Mouse (Mus musculus) layer of hippocampus, adult 9-11 months (tissue): Measurements from ENCODE around the gene Snap25.
A peak's percentile ranks its signal among the peaks of the same experiment; 100 is the strongest.

Experiments
- DNase-seq: peaks from one replicate; pipeline ENCODE4 v3.0.0; 2022

The Snap25 gene

GRCm38 (mm10) chr2:136714008-136714411 is 757 bp downstream of the Snap25 start:
- peak; percentile 41 for DNase-seq

DNA sequence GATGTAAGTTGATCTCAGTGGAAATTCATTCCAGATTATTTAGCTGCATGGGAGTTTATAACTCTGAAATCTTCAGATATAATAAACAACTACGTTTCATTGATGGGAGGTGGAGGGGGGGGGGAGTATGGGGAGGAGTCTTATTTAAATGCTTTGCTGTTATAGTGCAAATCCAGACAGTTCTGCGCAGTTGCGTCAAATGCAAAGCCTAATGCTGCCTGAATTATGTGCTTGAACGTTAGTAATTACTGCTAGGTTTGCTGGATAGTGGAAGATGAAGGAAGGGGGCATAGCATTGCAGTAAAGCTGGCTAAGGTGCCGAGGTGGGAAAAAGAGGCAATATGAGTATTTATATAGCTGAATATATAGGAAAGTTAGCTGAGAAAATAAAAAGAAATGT is 2.3 kb downstream of the Snap25 start:
- no peak for DNase-seq

GRCm38 (mm10) chr2:136716400-136716799 is 3.1 kb downstream of the Snap25 start:
- DNase-seq = no peak

- no peak for DNase-seq
Measured at GRCm38 (mm10) chr2:136720235-136720634, 7.0 kb downstream of the Snap25 start.

DNA sequence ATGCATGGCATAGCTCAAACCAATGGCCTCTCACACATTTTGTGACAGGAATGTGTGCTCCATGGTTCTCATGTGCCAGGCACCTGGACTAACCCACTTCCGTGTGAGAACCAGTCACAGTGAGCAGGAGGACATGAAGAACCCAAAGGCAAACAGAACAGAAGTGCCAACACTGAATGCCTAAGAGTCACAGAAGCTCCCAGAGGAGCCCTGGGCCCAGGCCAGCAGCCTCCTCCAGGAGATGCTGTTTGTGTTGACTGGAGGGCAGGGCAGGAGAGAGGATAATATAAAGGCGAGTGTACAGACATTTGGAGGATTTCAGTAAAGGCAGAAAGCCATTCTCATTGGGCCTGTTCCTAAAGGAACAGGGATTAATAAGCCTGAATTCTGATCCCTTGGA is 25.0 kb downstream of the Snap25 start:
- DNase-seq = no peak

- DNase-seq = peak; percentile 23
Measured at GRCm38 (mm10) chr2:136742230-136742629, 29.0 kb downstream of the Snap25 start.

DNA sequence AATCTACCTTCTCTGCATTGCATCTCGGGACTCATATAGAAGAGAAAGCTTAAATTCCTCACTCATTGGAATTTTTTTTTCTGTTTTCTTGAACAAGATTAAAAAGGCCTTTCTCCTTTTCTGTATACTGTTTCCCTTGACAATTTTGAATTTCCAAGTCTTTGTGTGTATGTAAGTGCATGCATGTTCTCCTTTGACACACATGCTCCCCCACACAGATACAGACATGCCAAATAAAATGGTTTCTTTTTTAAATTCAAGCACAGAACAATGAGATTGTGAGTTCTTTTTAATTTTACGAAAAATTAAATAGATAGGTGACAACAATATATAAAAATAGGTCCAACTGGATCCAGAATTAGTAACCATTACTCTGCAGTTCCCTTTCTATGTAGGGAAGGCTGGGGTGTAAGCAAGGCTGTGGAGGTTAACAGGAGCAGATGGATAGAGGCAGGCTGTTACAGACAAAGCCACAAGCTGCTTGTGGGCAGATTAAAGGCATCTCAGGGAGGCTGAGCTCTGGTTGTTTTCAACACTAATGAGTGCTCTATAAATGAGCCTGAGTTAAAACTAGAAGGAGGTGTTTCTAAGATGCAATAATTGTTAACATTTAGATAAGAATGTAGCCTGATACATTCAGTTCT is 31.6 kb downstream of the Snap25 start:
- DNase-seq = peak; percentile 41

DNA sequence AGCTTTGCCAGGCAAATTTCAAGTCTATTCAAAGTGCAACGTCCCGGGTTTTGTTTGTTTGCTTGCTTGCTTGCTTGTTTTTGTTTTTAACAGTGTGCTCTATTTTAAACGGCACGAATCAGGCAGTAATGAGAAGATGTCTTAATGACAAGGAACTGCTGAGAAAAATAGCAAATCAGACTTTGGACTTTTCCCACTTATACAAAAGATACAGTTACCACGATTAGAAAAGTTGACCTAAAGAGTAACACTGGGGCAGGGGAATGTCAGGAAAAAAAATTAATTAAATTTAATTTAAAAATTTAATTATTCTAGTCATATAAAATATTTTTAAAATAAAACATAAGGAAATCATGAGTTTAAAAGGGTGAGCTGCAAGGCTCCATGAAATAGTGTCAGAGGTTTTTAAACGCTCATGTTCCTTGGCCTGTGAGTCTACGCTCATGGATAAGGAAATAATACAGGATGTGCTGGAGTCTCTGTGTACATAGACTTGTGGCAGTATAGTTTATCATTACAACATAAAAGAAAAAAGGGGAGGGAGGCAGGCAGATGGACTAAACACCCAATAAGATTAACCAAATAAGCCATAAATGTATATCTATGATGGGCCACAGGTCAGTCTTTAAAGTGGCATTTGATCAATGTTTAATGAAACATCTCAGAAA is 32.2 kb downstream of the Snap25 start:
- no peak for DNase-seq

- peak; percentile 61 for DNase-seq
Measured at GRCm38 (mm10) chr2:136753682-136754081, 40.4 kb downstream of the Snap25 start.

- no peak for DNase-seq
Measured at GRCm38 (mm10) chr2:136758809-136759551, 45.7 kb downstream of the Snap25 start.

DNA sequence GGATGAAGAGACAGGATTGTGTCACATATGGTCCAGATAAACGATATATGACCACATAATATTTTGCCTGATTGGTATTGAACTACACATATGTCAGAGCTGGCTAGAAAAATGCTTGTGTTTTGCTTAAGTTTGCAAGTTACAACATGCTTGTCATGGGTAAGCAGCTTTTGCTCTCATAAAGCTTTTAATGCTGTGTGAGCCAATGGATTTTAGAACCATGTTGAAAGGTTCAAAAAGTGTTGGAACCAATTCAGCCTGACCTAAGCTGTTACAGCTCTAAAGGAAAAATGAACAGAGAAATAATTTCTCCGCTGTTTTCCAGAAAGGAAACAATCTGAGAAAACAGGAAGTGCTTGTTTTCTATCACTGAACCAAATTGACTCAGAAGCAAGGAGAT is 64.9 kb downstream of the Snap25 start:
- no peak for DNase-seq

- no peak for DNase-seq
Measured at GRCm38 (mm10) chr2:136778674-136779073, 65.4 kb downstream of the Snap25 start.

DNA sequence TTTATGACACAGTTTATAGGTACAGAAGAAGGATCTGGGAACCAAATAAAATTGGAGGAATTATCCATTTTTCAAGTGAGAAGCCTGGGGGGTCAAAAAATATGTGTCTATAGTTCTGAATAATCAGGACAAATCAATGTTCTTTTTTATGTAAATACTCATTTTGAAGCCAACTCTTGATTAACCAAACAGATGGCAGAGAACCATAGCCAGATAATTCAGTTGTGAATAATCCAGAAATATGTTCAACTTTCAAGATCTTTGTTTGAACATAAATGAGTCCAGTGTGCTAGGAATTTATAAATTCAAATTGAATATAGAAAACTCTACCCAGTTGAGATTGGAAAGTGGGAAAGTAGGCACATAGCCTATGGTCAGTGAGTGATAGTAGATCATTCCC is 67.0 kb downstream of the Snap25 start:
- no peak for DNase-seq

- peak; percentile 44 for DNase-seq
Measured at GRCm38 (mm10) chr2:136784310-136784709, 71.1 kb downstream of the Snap25 start.

DNA sequence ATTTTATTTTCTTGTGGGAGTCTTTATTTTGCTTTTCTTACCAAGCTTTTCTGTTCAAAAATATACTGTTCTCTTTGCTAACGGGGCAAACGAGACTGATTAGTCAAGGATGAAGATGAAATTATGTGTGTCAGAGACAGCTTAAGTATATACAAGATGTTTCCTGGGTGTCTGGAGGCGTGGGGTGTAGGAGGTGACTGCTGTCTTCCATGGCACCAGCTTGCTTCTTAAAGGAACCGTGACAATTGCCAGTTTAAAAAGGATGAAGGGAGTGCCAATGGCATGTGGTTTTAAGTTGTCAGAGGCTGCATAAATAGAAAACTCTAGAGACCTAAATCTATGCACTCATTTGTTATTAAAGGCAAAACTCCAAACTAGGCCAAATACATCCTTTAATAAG is 75.1 kb downstream of the Snap25 start:
- DNase-seq = peak; percentile 81

GRCm38 (mm10) chr2:136796518-136796917 is 83.3 kb downstream of the Snap25 start:
- DNase-seq = no peak

DNA sequence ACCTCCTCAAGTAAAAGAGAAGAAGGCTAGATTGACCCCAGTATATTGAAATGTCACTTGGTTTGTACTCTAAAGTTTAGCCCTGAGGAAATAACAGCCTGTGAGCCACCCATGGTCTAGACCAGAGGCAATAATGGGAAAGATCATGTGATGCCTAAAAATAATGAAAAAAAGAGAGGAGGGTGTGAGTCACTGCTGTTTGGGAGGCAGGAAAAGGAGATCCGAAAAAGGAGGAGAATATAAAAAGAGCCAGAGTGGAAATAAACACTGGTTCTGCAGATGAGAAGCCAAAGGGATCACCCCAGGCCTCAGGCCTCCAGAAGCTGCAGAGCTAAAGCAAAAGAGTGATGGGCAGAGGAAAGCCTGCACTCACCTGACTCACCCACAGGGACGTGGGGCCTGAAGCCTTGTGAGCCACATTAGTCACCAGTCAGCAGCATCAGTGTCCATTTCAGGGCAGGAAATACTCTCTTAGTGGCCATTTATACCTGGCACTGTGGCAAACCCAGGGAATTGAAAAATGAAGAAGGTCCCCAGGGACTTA is 85.7 kb downstream of the Snap25 start:
- DNase-seq = no peak

DNA sequence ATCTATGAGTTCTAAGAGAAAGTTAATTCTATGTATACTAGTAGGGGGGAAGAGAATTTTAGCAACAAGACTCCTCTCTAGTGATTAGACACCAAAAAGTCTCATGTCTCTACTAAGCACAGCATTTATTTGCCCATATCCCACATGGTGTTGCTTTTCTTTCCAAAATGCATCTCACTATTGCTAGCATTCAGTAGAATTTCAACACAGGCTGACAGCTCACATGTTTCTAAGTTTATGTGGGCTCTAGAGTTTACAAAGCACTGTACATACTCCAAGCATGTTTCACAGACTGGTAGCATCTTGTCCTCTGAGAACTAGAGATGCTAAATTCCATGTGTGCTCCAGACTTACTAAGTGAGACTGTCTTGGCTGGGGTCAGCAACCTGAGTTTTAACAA is 87.8 kb downstream of the Snap25 start:
- peak; percentile 47 for DNase-seq

GRCm38 (mm10) chr2:136802076-136802475 is 88.8 kb downstream of the Snap25 start:
- DNase-seq = no peak

DNA sequence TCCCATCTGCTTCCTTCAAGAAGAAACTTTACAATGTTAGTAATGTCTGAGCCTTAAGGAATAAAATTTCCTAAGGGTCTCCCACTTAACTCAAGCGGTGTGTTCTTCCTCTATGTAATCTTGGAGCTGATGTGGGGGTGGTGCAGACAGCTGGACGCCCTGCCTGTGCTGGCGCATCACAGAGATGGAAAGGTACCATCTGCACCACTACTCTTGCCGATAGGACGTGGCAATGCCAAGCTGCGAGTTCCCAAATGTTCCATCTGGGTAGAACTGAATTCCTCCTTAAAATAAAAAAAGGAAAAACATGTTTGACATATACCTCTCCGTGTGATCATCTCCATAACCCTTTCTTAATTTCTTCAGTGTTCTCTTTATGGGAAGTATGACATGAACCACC is 89.9 kb downstream of the Snap25 start:
- peak; percentile 84 for DNase-seq

- no peak for DNase-seq
Measured at GRCm38 (mm10) chr2:136807992-136808726, 94.9 kb downstream of the Snap25 start.

DNA sequence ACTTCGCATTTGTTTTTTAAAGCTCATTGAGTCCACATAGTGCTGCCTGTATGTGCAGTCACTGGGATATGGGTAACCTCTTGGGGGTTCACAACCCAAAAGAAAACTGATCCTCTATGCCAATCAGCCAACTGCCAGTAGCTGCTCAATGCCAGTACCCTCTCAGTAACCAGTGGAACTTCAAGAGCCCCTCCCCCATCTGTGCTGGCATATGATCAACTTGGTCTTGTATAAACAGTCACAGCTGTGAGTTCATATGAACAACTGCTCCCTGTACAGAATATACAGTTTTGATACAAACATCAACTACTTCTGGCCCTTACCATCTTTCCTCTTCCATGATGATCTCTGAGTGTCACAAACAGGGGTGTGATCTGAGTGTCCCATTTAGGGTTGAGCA is 98.1 kb downstream of the Snap25 start:
- DNase-seq = no peak
